Mouse (Mus musculus) bone marrow macrophage, adult 2 months (primary cell): ENCODE data around the gene Gps1.

Source experiments
- CTCF ChIP-seq: IDR thresholded peaks from 2 replicates; pipeline ENCODE4 v1.5.1; 2012; ENCODE audit warnings: low read depth, mild to moderate bottlenecking, low read length, moderate library complexity
- POLR2A ChIP-seq: IDR thresholded peaks from 2 replicates; pipeline ENCODE4 v1.6.1; 2012; ENCODE audit warnings: mild to moderate bottlenecking, low read depth, low read length, borderline replicate concordance

DNA sequence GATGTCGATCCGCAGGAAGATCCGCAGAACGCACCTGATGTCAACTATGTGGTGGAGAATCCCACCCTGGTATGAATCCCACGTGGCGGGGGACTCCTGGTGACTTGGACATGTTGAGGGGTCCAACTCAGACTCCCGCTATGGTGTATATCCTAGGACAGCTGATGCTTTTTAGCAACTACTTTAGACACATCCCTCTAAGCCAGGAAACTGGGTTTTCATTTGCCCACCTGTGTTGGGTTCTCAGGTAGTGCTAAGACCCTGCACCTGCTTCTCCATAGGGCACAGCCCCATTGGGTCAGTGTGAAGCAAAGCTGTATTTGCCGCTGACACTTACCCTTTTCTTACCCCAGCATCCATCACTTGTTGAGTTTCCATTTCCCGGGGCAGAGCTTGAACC, 1.1 kb downstream of the Gps1 start:
- no peak for TF ChIP-seq CTCF
- no peak for TF ChIP-seq POLR2A
